Mouse (Mus musculus): ENCODE data around the gene Sik1.

The Sik1 gene

GRCm38 (mm10) chr17:31875326-31875930, 19.8 kb upstream of the Sik1 start:
- no peak for DNase-seq (ENCODE audit: low read depth)

- DNase-seq (ENCODE audit: low read depth) = no peak
Measured at GRCm38 (mm10) chr17:31874691-31875090, 19.1 kb upstream of the Sik1 start.

GRCm38 (mm10) chr17:31873973-31874372, 18.4 kb upstream of the Sik1 start:
- no peak for DNase-seq (ENCODE audit: low read depth)

- no peak for DNase-seq (ENCODE audit: low read depth)
Measured at GRCm38 (mm10) chr17:31873185-31873870, 17.7 kb upstream of the Sik1 start.

- DNase-seq (ENCODE audit: low read depth) = no peak
Measured at GRCm38 (mm10) chr17:31872826-31873165, 17.2 kb upstream of the Sik1 start.

- DNase-seq (ENCODE audit: low read depth) = no peak
Measured at GRCm38 (mm10) chr17:31871968-31872825, 16.6 kb upstream of the Sik1 start.

- DNase-seq (ENCODE audit: low read depth) = no peak
Measured at GRCm38 (mm10) chr17:31870931-31871421, 15.4 kb upstream of the Sik1 start.

- no peak for DNase-seq (ENCODE audit: low read depth)
Measured at GRCm38 (mm10) chr17:31870446-31870845, 14.8 kb upstream of the Sik1 start.

GRCm38 (mm10) chr17:31868076-31868475, 12.5 kb upstream of the Sik1 start:
- no peak for DNase-seq (ENCODE audit: low read depth)

GRCm38 (mm10) chr17:31867061-31867460, 11.5 kb upstream of the Sik1 start:
- DNase-seq (ENCODE audit: low read depth) = no peak

- no peak for DNase-seq (ENCODE audit: low read depth)
Measured at GRCm38 (mm10) chr17:31865636-31866035, 10.0 kb upstream of the Sik1 start.

GRCm38 (mm10) chr17:31864666-31865450, 9.3 kb upstream of the Sik1 start:
- DNase-seq (ENCODE audit: low read depth) = no peak

GRCm38 (mm10) chr17:31863151-31863815, 7.7 kb upstream of the Sik1 start:
- DNase-seq (ENCODE audit: low read depth) = no peak

- no peak for DNase-seq (ENCODE audit: low read depth)
Measured at GRCm38 (mm10) chr17:31862136-31862535, 6.5 kb upstream of the Sik1 start.

GRCm38 (mm10) chr17:31861661-31862060, 6.1 kb upstream of the Sik1 start:
- DNase-seq (ENCODE audit: low read depth) = no peak

GRCm38 (mm10) chr17:31860856-31861255, 5.3 kb upstream of the Sik1 start:
- no peak for DNase-seq (ENCODE audit: low read depth)

- no peak for DNase-seq (ENCODE audit: low read depth)
Measured at GRCm38 (mm10) chr17:31859367-31859766, 3.8 kb upstream of the Sik1 start.

- no peak for DNase-seq (ENCODE audit: low read depth)
Measured at GRCm38 (mm10) chr17:31858786-31859185, 3.2 kb upstream of the Sik1 start.

- DNase-seq (ENCODE audit: low read depth) = no peak
Measured at GRCm38 (mm10) chr17:31857903-31858426, 2.4 kb upstream of the Sik1 start.

GRCm38 (mm10) chr17:31857251-31857650, 1.6 kb upstream of the Sik1 start:
- no peak for DNase-seq (ENCODE audit: low read depth)

GRCm38 (mm10) chr17:31856519-31857160, 1.0 kb upstream of the Sik1 start:
- DNase-seq (ENCODE audit: low read depth) = peak; percentile 41
